Mouse (Mus musculus): ENCODE data around the gene Pcdh10.

Gene Pcdh10

DNA sequence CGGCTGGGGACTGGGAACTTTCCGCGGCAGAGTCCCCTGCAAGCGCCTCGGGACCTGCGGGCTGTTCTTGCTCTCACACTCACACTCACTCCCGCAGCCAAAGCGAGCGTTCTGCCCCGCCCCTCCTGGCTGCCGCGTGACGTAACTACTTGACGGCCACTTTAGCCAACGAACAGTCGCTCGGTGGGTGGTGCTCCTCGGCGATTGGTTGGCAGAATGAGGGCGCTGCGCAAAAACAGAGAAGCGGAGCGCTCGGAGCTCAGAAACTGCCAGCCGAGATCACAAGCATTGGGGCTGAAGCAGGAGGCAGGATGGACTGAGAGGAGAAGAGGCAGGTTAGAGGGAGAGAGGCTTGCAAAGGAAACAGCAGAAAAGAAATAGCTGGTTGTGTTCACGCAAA lies at the start of gene Pcdh10:
Pcdh10 (plus strand) TSS at position 254 of the 400 bp plus-strand sequence.
- peak; percentile 95 to 98 for DNase-seq (ENCODE audit: low spot score in 2 of 2)

DNA sequence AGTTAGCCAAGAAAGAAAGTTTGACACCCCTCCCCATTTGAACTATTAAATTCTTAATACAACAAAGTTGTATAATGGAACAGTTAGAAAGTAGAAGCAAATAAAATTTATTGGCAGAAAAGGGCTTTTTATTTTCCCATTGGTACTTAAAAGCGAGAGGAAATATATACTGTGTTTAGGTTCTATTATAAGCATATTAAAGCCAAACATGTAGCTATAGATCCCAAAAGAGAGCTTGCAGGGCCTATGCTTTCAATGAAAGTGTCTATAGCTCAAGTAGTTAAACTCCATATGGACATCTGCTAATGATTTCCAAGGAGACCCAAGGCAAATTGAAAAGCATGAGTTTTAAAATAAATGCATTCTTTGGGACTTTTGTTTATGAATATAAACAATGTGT lies 22.3 kb upstream of the Pcdh10 start:
- no peak for DNase-seq (ENCODE audit: low spot score in 2 of 2)

DNA sequence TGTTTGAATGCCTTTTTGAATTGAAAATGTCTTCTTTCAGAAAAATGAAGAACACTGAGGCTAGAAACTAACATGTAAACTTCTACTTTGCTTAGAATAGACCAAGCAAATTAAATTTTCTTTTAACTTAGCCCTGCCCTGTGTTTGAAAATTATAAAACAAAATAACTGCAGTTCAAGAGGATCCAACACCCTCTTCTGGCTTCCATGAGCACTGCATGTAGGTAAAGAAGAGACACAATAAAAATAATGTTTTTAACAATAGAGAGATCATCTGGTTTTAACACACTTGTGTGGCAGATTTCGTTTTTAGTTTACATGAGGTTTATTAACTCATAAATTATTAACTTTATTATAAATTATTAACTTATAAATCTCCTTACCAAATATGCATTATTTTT lies 9.2 kb upstream of the Pcdh10 start:
- no peak for DNase-seq (ENCODE audit: low spot score in 2 of 2)

DNA sequence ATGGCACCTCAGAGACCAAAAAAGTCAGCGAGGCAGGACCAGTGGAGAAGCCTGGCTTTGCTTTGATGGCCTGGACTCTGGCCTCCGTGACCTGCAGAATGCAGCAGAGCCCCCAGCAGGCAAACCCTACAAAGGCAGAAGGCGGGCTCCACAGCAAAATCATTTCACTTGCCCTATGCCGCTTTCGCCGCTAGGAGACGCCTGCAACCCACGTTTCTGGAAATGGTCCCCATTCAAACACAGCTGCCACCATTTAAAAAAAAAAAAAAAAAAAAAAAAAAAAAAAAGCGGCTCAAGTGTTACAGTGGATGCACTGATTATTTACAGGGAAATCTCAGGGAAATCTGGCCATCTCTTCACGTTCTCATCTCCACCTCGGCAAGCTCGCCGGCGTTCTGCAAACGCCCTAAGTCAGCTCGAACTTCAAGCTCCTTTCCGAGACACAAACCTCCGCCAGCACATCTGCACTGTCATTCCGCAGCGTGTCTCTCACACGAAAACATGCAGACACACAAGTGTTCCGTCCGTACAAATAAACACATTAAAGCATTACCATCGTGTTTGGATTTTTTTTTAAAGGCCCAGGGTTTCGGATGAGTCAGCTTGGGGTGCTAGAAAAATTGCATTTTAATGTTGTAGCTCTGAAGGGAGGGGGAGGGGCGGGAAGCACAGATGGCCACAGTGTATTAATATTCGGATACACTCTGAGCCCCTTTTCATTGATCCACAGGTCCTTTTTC lies 2.3 kb upstream of the Pcdh10 start:
- peak; percentile 78 to 83 for DNase-seq (ENCODE audit: low spot score in 2 of 2)

DNA sequence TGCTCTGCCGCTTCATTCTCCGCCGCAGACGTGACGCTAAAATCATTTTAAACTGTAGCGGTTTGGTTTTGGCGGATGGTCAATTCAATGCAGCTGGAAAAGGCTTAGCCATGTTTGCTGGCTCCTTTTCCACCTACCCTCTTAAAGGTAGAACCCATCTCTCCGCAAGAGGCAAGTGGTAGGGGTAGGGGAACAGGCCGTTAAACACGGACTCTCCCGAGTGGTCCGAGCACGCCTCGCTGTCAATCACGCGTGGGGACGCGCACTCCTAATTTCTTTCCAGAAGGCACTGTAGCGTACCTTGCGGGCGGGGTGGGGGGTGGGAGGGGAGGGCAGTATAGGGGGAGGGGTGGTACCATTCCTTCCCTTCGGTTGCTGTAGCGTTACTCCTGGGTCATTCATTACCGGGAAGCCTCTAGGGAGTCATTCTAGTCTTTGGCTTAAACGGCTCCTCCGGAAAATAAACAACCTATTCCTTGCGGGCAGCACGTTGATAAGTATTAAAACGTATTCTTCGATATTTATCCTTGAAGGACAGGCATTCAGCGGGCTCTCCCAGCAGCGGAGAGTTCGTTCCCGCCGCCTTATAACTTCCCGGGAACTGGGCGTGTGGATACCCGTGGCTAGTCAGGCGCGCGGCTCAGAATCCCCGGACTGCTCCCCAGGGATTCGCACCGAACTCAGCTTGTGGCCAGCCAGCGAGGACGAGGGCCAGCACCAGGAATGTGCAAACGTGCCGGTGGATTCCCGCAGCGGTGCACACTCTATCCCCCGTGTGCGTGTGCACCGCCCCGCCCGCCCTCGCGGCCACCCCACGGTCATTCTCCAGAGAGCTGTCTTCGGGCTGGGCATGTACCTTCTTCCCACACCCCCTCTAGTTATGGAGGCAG lies 1.5 kb upstream of the Pcdh10 start:
- DNase-seq (ENCODE audit: low spot score in 2 of 2) = peak in 1 of 2 experiments; percentile 38

DNA sequence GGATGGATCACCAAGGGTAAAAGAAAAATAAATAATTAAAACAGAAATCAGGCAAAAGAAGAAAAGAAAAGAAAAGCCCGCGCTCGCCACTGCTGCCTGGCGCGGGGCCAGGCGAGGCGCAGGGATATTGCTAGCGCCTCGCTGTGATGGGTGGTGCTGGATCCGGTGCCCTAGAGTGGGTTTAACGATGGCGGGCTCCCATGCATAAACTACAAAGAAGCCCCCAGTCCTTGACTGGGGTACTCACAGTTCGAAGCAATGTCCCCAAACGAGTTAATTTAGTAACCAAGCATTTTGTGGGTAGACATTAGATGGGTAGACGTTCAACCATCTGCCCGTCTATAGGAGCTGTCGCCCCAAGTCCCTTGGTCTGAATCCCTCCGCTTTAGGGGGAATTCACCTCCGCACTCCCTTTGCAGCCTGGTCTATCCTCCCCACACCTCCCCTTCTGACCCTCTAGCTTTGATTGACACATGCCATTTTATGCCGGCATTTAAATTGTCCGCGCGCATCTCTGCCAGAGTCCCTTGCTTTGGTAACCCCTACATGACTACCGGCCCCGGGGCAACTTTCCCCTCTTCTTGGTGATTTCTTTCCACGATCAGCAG lies 703 bp upstream of the Pcdh10 start:
- DNase-seq (ENCODE audit: low spot score in 2 of 2) = peak; percentile 44 to 52

DNA sequence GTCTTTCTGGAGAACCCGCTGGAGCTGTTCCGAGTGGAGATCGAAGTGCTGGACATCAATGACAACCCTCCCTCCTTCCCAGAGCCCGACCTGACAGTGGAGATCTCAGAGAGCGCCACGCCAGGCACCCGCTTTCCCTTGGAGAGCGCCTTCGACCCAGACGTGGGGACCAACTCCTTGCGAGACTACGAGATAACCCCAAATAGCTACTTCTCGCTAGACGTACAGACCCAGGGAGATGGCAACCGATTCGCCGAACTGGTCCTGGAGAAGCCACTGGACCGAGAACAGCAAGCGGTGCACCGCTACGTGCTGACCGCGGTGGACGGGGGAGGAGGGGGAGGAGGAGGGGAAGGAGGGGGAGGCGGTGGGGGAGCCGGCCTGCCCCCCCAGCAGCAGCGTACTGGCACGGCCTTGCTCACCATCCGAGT lies 1.4 kb downstream of the Pcdh10 start:
- DNase-seq (ENCODE audit: low spot score in 2 of 2) = peak in 1 of 2 experiments; percentile 36

DNA sequence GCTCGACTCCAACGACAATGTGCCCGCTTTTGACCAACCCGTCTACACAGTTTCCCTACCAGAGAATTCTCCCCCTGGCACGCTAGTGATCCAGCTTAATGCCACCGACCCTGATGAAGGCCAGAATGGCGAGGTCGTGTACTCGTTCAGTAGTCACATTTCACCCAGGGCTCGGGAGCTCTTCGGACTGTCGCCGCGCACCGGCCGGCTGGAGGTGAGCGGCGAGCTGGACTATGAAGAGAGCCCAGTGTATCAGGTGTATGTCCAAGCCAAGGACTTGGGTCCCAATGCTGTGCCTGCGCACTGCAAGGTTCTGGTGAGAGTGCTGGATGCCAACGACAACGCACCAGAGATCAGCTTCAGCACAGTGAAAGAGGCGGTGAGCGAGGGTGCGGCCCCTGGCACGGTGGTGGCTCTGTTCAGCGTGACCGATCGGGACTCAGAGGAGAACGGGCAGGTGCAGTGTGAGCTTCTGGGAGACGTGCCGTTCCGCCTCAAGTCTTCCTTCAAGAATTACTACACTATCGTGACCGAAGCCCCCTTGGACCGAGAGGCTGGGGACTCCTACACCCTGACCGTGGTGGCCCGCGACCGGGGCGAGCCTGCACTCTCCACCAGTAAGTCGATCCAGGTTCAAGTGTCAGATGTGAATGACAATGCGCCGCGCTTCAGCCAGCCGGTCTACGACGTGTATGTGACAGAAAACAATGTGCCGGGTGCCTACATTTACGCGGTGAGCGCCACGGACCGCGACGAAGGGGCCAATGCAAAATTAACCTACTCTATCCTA lies 2.0 kb downstream of the Pcdh10 start:
- DNase-seq (ENCODE audit: low spot score in 2 of 2) = peak in 1 of 2 experiments; percentile 36

DNA sequence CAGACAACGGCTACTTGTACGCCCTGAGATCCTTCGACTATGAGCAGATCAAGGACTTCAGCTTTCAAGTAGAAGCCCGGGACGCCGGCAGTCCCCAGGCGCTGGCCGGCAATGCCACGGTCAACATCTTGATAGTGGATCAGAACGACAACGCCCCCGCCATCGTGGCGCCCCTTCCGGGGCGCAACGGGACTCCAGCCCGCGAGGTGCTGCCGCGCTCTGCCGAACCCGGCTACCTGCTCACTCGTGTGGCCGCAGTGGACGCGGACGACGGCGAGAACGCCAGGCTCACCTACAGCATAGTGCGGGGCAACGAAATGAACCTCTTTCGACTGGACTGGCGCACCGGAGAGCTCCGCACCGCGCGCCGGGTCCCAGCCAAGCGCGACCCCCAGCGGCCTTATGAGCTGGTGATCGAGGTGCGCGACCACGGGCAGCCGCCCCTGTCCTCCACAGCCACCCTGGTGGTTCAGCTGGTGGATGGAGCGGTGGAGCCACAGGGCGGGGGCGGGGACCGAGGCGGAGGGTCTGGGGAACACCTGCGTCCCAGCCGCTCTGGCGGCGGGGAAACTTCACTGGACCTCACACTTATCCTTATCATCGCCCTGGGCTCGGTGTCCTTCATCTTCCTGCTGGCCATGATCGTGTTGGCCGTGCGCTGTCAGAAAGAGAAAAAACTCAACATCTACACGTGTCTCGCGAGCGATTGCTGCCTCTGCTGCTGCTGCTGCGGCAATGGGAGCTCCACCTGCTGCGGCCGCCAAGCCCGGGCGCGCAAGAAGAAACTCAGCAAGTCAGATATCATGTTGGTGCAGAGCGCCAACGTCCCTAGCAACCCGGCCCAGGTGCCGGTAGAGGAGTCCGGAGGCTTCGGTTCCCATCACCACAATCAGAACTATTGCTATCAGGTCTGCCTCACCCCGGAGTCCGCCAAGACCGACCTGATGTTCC lies 2.9 kb downstream of the Pcdh10 start:
- no peak for DNase-seq (ENCODE audit: low spot score in 2 of 2)

DNA sequence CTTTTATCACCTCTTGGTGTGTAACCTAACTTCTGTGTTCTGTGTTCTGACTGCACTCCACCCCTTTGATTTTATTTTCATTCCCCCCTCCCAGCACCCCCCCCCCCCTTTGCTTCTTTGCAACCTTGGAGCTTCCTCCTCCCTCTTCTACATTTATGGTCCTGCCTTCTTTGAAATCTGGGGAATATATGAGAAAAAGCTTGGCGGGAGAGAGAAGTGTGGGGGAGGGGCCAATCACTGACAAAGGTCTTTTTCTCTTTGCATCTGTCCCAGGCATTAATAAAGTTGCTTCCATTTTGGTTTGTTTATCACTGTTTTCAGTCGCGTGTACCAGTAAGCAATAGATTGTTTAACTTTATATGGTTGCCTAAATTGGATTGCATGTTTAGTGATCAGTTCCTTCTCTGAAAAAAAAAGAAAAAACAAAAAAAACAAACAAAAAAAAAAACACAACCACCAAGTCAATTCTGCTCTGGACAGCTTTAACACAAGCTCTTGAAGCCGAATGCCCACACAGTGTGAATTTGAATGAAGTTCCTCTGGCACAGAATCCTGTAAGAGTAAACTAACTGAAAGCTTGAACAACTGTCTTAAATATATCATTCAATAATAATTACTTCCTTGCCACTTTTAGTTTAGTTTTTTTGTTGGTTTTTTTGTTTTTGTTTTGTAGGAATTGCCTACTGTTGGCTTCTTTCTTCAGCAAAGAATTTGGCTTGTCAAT lies 4.0 kb downstream of the Pcdh10 start:
- DNase-seq (ENCODE audit: low spot score in 2 of 2) = no peak

DNA sequence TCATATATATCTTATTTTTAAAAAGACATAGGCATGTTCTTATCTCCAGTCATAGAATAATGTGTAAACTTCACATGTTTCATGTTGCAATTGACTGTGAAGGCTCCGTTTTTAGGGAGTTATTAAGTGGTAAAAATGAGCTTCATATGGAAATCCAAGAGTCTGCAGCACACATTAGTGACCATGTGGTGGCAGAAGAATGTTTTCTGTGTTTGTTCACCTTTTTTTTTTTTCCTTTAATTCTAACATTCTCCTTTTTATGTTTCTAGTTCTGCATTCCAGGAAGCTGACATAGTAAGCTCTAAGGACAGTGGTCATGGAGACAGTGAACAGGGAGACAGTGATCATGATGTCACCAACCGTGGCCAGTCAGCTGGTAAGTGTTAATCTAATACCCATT lies 5.6 kb downstream of the Pcdh10 start:
- no peak for DNase-seq (ENCODE audit: low spot score in 2 of 2)

DNA sequence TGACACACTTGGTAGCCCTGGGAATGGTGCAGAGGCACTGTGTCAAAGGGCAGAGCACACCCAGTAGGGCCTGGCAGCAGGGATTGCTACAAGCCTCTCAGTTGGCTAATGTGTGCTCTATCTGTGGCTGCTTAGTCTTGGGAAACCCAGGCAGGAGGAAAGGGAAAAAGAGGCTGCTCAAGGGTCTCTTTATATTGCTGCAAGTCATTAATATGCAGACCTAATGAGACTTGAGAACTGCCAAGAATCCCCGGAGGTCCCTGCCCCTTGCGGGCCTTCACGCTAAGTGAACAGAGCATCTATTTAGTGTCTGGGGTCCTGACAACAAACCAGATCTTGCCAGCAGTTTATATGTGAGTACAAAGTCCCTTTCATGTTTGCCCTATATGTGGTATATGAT lies 6.8 kb downstream of the Pcdh10 start:
- no peak for DNase-seq (ENCODE audit: low spot score in 2 of 2)

DNA sequence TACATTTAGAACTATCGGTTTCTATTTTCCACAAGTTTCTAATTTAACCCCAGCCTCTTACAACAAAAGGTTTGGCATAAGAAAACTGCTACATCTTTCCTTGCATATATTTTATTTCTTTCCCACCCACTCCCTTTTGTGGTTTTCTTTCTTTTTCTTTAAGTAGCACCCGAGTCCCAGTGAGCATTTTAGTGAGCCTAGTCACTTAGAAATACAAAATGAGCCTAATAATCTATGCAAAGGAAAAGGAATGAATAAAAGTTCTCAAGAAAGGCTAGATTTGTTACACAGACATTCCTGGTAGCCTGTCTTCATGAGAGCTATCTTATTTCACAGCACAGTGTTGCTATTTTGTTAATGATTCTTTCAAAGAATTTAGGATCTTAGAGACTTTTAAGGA lies 7.3 kb downstream of the Pcdh10 start:
- DNase-seq (ENCODE audit: low spot score in 2 of 2) = no peak

DNA sequence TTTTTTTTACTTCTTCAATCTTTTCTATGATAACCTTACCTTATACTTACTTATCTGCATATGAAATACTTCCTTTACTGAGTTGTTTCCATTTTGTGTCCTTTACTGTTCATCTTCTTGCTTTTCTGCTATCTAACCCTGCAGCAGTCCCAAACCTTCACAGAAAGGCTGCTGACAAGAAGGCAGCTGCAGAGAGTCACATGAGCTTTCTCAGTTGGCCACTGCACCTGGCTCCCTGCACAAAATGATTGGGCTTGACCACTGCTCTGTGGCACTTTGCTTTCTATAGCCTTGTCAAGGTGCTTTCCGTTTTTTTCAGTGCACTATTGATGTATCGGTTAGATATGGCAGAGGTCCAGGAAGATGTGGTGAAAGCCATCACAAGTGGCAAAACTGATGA lies 8.3 kb downstream of the Pcdh10 start:
- no peak for DNase-seq (ENCODE audit: low spot score in 2 of 2)

DNA sequence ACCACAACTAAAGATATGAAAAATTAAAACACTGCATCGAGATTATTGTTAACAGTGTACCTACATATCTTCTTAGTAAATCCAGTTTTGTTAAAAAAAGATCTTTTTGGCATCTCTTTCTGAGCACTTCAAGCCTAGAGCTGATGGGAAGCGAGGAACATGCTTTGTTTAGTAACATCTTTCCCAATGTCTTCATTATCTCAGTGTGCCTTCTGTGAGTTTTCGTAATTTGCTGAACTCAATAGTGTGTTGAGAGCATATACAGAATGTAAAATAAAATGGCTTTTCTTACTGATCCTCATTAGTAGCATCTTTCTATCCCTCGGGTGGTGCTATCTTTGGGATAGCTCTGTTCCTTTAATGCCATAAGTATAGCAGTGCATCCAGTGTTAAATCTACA lies 18.9 kb downstream of the Pcdh10 start:
- DNase-seq (ENCODE audit: low spot score in 2 of 2) = no peak

DNA sequence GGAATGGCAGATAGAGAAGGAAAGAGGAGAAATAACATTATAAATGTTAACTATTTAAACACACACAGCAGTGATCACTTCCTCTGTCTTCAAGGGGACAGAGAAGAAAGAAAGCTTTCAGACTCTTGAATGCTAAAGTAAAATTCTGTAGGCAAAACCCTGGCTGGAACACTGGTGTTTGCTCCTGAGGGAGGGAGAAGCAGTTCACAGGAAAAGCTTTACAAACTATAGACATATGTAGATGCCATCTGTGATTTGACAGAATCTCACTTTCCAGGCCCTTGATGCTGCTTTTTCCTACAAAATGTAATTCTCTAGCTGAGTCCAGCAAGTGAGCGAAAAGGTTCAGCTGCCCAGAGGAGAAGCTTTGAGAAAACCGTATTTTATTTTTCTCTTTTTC lies 25.0 kb downstream of the Pcdh10 start:
- DNase-seq (ENCODE audit: low spot score in 2 of 2) = no peak

DNA sequence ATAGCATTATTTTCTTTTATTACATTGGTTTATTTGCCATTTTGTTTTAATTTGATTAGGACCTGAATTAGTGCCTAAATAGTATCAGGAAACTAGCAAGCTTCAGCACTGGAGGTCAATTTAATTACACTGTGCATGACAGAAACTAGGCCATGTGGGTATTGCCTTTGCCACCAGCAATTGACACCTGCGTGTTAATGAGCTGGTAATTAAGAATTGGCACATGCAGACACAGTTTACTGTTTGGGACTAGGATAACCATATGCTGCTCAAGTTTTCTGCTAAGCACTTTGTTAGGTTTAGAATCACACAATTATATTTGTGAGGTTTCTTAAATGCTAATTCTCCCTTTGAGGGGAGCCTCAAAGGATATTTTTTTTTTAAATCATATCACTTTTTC lies 53.5 kb downstream of the Pcdh10 start:
- no peak for DNase-seq (ENCODE audit: low spot score in 2 of 2)

DNA sequence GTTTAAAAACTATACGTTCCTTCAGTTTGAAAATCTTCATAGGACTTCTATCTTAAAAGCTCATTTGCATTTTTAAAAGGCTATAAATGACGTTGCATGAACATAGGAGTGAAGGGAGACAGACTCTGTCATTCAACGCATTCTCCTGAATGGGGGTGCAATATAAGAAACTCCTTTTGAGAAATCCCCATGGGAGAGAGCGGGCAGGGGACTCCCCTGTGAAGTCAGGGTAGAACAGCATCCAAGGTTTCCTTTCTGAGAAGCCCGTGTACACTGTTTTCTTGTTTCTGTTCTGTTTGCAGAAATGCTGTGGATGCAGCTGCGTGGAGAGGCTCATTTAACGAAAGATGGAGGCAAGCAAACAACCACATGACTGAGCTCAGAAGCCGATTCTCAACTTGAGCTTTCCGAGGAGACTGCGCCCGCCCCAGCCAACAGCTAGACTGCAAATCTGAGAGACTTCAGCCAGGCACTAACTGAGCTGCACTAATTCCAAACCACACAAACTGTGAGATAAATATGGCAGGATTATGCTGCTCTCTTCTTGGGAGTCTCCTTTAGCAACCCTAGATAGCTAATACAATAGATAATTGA lies 54.1 kb downstream of the Pcdh10 start:
- DNase-seq (ENCODE audit: low spot score in 2 of 2) = no peak

All from frontal cortex, postnatal 25 days (tissue).